Mouse (Mus musculus) intestine, postnatal 0 days (tissue): ENCODE measurements around the gene Olfr1368. TPM values are rescaled to one million over a fixed set of nuclear protein-coding genes. Genes with fewer than 3 reads are reported as not detected.
A peak's percentile ranks its signal among the peaks of the same experiment; 100 is the strongest.
"Not testable (repeated sequence)": the region's sequence is repeated elsewhere in the genome, so short reads cannot be mapped to it uniquely, and the experiment has no call there.

Experiments
- ATAC-seq: fragments of 200-750 bp; cut with Nextera tagmentation; 2 replicates; pipeline ENCODE4 v1.8.0; 2017; ENCODE audit warnings: mild to moderate bottlenecking, moderate TSS enrichment, moderate library complexity
- H3K27ac ChIP-seq: fragments of 300-500 bp; sonication (generic); 2 replicates; pipeline ENCODE4 v1.5.1; 2014; ENCODE audit warnings: mild to moderate bottlenecking, low read depth, low read length, moderate library complexity
- H3K27me3 ChIP-seq: fragments of 300-500 bp; sonication (generic); replicated peaks from 2 replicates; pipeline ENCODE4 v1.6.1; 2014; ENCODE audit warnings: low read length, mixed read lengths; ENCODE audit not compliant: control insufficient read depth, insufficient read depth
- H3K36me3 ChIP-seq: fragments of 300-500 bp; sonication (generic); 2 replicates; pipeline ENCODE4 v1.6.1; 2014; ENCODE audit warnings: mild to moderate bottlenecking, moderate library complexity; ENCODE audit not compliant: control insufficient read depth, insufficient read depth
- H3K4me1 ChIP-seq: fragments of 300-500 bp; sonication (generic); replicated peaks from 2 replicates; pipeline ENCODE4 v1.6.1; 2014; ENCODE audit warnings: antibody characterized with exemption, low read length, mixed read lengths; ENCODE audit not compliant: control insufficient read depth, insufficient read depth
- H3K4me2 ChIP-seq: fragments of 300-500 bp; sonication (generic); replicated peaks from 2 replicates; pipeline ENCODE4 v1.6.1; 2014; ENCODE audit warnings: low read depth, mild to moderate bottlenecking, moderate library complexity
- H3K4me3 ChIP-seq: fragments of 300-500 bp; sonication (generic); 2 replicates; pipeline ENCODE4 v1.5.1; 2014; ENCODE audit warnings: low read depth, low read length
- H3K9ac ChIP-seq: fragments of 300-500 bp; sonication (generic); 2 replicates; pipeline ENCODE4 v1.6.1; 2014; ENCODE audit warnings: mild to moderate bottlenecking, low read depth, low read length
- H3K9me3 ChIP-seq: fragments of 300-500 bp; sonication (generic); 2 replicates; pipeline ENCODE4 v1.6.1; 2016; ENCODE audit warnings: mixed run types; ENCODE audit not compliant: control insufficient read depth
- CTCF ChIP-seq: sonication (generic); IDR thresholded peaks from 2 replicates; pipeline ENCODE4 v1.5.1; 2016; ENCODE audit warnings: low read depth, mild to moderate bottlenecking, control low read depth, antibody characterized with exemption, moderate library complexity
- WGBS: fragments of 180-500 bp; shearing (Covaris S2); extraction: QIAGEN DNeasy Blood & Tissue Kit; methylation state at CpG from one replicate; pipeline ENCODE4 v1.1.7; 2014; 5-methylcytosine and 5-hydroxymethylcytosine counted together
- polyA plus RNA-seq: library from polyadenylated mRNA; unstranded; fragments of >200 nt; fragmentation: Nextera tagmentation; extraction: Ambion mirVana; gene quantifications from 2 replicates; pipeline ENCODE4 v1.2.1, GENCODE M21; 2015

Gene Olfr1368
- polyA plus RNA-seq, 1 experiment from 2014 or later = not detected

GRCm38 (mm10) chr13:21142421-21142820 lies 3.2 kb downstream of the Olfr1368 start:
- no peaks in the 10 kb centered on the region for H3K4me1 ChIP-seq
- H3K36me3 ChIP-seq = no peaks in the 10 kb centered on the region
- H3K9me3 ChIP-seq = no peaks in the 10 kb centered on the region
- H3K4me3 ChIP-seq = no peak overlapping the region
- peak; percentile 46 for TF ChIP-seq CTCF
- no peak for ATAC-seq
- H3K27ac ChIP-seq = no peak overlapping the region
- H3K4me2 ChIP-seq = no peak overlapping the region
- WGBS = 32% methylated on average over 8 of the region's 8 CpGs
- no peaks in the 10 kb centered on the region for H3K27me3 ChIP-seq
- H3K9ac ChIP-seq = no peak overlapping the region

GRCm38 (mm10) chr13:21129339-21129738 lies 16.3 kb downstream of the Olfr1368 start, which contains the start of gene Olfr263:
Olfr263 (plus strand) TSS chr13:21129639.
- not testable (repeated sequence) for ATAC-seq, H3K27me3 ChIP-seq, H3K36me3 ChIP-seq, H3K9me3 ChIP-seq, H3K4me3 ChIP-seq, H3K9ac ChIP-seq, H3K4me1 ChIP-seq, H3K27ac ChIP-seq, H3K4me2 ChIP-seq
- 78% methylated on average over 3 of the region's 3 CpGs for WGBS

- no peak for TF ChIP-seq CTCF
- H3K4me1 ChIP-seq = no peaks in the 10 kb centered on the region
- H3K9me3 ChIP-seq = no peaks in the 10 kb centered on the region
Observed at GRCm38 (mm10) chr13:21114121-21114520, 31.5 kb downstream of the Olfr1368 start.

GRCm38 (mm10) chr13:21111183-21111582 lies 34.5 kb downstream of the Olfr1368 start, which contains the start of gene Olfr1369-ps1:
Olfr1369-ps1 (plus strand) TSS chr13:21111483.
- not testable (repeated sequence) for H3K9ac ChIP-seq, H3K27ac ChIP-seq, H3K4me2 ChIP-seq, ATAC-seq, H3K36me3 ChIP-seq, H3K4me1 ChIP-seq, H3K4me3 ChIP-seq, H3K9me3 ChIP-seq, H3K27me3 ChIP-seq
- WGBS = 77% methylated on average over 3 of the region's 3 CpGs

More at GRCm38 (mm10) chr13:21114121-21114520, 31.5 kb downstream of the Olfr1368 start:
- ATAC-seq = no peak
- no peak overlapping the region for H3K9ac ChIP-seq
- H3K27me3 ChIP-seq = no peaks in the 10 kb centered on the region
- 73% methylated on average over 4 of the region's 4 CpGs for WGBS
- no peak overlapping the region for H3K4me3 ChIP-seq
- no peak overlapping the region for H3K4me2 ChIP-seq
- no peaks in the 10 kb centered on the region for H3K36me3 ChIP-seq
- H3K27ac ChIP-seq = no peak overlapping the region

GRCm38 (mm10) chr13:21110441-21110840 lies 35.2 kb downstream of the Olfr1368 start:
- Histone ChIP-seq H3K4me3 (no peak overlapping the region), H3K4me2 (no peak overlapping the region), H3K27ac (no peak overlapping the region), H3K27me3 (no peaks in the 10 kb centered on the region), H3K9ac (no peak overlapping the region), H3K36me3 (no peaks in the 10 kb centered on the region), H3K4me1 (no peaks in the 10 kb centered on the region), H3K9me3 (no peaks in the 10 kb centered on the region)
- no peak for TF ChIP-seq CTCF
- WGBS = 90% methylated on average over 6 of the region's 6 CpGs
- no peak for ATAC-seq

- 95% methylated on average over 3 of the region's 3 CpGs for WGBS
- no peaks in the 10 kb centered on the region for H3K36me3 ChIP-seq
- no peak overlapping the region for H3K4me2 ChIP-seq
- no peaks in the 10 kb centered on the region for H3K4me1 ChIP-seq
- TF ChIP-seq CTCF = no peak
- no peak overlapping the region for H3K9ac ChIP-seq
- no peak overlapping the region for H3K27ac ChIP-seq
- no peak for ATAC-seq
- H3K4me3 ChIP-seq = no peak overlapping the region
- H3K9me3 ChIP-seq = no peaks in the 10 kb centered on the region
- no peaks in the 10 kb centered on the region for H3K27me3 ChIP-seq
Observed at GRCm38 (mm10) chr13:21109759-21110158, 35.9 kb downstream of the Olfr1368 start.

Other genes starting within 250 kb of the Olfr1368 start
- not detected in 2 replicates for gene Olfr1370, start 70.9 kb downstream of the Olfr1368 start, polyA plus RNA-seq
- gene Olfr1369-ps1, start 34.4 kb downstream of the Olfr1368 start, polyA plus RNA-seq = not detected in 2 replicates
- not detected in 2 replicates for gene Olfr263, start 16.2 kb downstream of the Olfr1368 start, polyA plus RNA-seq
- 51.1 and 53.2 TPM in 2 replicates for gene Trim27, start 33.6 kb upstream of the Olfr1368 start, polyA plus RNA-seq
- not detected in 2 replicates for gene Gpx5, start 146.9 kb upstream of the Olfr1368 start, polyA plus RNA-seq
- gene Gpx6, start 166.3 kb upstream of the Olfr1368 start, polyA plus RNA-seq = not detected in 2 replicates
- gene Olfr1367, start 201.0 kb upstream of the Olfr1368 start, polyA plus RNA-seq = not detected in 2 replicates
- 3.5 and 3.9 TPM in 2 replicates for gene Zscan12, start 217.0 kb upstream of the Olfr1368 start, polyA plus RNA-seq